Mouse (Mus musculus): ENCODE measurements around the gene Kif21b. TPM values are rescaled to one million over a fixed set of nuclear protein-coding genes. Genes with fewer than 3 reads are reported as not detected.
A peak's percentile ranks its signal among the peaks of the same experiment; 100 is the strongest.

The Kif21b gene
- total RNA-seq, 2 experiments from 2014 or later = 182 to 199 TPM

DNA sequence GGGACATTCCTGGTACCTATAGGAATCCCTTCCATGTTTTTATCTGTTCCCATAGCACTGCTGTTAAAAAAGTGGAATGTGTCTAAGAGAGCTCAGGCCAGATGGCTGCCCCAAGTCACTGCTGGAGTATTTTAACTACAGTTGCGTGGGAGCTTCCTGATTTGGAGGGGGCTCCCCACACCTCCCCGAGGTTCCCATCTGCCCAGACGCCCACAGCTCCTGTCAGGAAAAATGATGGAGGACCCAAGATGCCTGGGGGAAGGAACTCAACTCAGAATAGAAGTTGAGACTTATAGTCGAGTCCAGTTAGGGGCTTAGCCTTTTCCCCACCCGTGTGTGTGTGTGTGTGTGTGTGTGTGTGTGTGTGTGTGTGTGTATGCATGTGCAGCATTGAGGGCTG is 2.8 kb upstream of the Kif21b start:
- DNase-seq (ENCODE audit: low spot score in 2 of 2) = peak; percentile 49 to 59

- DNase-seq (ENCODE audit: low spot score in 2 of 2) = no peak
Observed at GRCm38 (mm10) chr1:136128944-136129589, 2.1 kb upstream of the Kif21b start.

DNA sequence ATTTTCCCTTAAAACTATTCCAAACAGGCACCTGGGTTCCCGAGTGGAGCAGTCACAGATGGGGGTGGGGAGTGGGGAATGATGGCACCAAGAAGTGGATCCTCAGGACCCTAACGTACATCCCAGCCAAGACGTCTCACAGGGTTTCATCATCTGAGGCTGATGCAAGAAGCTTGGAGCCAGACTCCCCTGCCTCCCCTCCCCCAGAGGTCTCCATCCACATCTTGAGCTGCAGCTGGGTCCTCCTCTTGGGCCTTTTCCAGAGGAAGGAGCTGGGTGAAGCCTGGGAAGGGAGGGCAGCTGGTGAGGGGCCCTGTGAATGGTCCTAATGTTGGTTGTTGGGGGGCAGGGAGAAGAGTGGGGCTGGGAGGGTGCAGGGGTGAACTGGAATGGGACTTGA is 1.1 kb upstream of the Kif21b start:
- DNase-seq (ENCODE audit: low spot score in 2 of 2) = no peak

DNA sequence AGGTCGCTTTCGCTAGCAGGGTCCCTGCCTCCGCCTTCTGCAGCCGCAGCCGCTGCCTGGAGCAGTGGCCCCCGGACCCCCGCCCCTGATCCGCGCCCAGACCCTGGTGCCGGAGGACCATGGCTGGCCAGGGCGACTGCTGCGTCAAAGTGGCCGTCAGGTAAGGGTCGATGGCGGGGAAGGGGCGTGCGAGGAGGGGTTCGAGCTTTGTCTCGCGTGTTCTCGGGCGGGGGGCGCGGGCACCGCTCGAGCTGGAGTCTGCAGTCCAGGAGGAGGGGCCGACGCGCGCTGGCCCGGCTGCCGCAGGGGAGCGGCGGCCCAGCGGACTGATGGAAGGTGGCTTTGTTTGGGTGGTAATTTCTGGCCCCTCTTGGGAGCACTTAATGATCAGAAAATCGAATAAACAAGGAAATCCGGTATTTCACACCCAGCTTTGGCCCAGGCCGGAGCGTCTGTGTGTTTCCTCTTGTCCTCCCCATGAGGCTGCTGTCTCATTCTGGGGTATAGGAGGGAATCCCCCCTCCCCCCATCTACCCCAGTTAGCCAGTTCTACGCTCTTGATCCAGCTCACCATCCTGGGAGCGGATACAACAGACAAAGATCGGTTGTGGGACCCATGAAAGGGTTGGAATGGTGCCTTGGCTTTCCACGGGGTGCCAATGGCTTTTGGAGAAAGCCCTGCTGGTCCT is 558 bp downstream of the Kif21b start:
- peak; percentile 55 to 71 for DNase-seq (ENCODE audit: low spot score in 2 of 2)

DNA sequence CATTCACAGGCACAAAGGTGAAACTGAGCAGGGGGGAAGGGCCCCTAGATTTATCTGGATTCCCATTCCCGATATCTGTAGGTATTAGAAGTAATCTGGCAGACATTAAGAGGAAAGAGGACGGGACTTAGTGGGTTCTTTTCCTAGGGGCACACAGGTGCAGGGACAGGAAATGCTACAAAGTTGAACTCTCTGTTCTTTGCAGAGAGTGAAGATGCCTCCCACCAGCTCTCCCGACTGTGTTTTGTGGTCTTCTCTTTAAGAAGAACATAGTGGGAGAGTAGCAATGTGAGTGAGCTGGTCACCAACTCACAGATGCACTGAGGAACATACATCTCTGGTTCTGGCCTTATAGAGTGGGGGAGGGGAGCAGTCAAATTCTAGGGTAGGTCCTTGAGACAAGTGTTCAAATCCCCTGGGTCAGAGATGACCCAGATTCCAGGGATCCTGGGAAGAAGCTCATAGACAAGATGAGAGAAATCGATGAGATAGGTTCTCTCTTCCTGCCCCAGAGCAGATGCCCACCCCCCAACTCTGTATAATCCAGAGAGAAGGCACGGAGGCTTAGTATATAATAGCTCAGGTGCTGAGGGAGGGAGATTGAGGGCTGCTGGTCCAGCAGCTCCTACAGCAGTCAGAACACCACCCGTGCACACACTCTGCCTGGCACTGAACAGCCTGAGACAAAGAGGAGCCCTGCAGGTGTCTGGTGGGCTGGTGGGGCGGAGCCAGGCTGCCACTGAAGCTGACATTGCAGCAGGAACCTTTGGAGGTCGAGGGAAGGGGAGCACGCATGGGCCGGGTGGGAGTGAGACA is 1.4 kb downstream of the Kif21b start:
- DNase-seq (ENCODE audit: low spot score in 2 of 2) = no peak

- DNase-seq (ENCODE audit: low spot score in 2 of 2) = no peak
Observed at GRCm38 (mm10) chr1:136133570-136134240, 2.5 kb downstream of the Kif21b start.

DNA sequence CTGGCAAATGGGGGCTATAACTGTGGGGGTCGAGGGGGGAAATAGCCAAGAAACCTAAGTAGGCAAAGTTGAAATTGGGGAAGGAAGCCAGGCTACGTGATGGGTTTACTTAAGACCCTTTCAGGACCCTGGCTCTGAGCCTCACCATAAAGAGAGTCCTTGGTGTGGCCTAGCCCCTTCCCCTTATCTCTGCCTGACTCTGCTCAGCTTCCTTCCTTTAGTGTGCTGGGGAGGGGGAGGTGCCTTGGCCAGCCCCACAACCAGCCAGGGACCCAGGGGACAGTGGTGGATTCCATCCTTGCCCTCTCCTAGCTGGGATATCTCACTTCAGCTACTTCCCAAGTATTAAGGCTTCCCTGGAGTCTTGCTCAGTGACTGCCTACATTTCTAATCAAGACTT is 3.4 kb downstream of the Kif21b start:
- no peak for DNase-seq (ENCODE audit: low spot score in 2 of 2)

GRCm38 (mm10) chr1:136135046-136135445 is 3.9 kb downstream of the Kif21b start:
- no peak for DNase-seq (ENCODE audit: low spot score in 2 of 2)

GRCm38 (mm10) chr1:136135777-136136444 is 4.7 kb downstream of the Kif21b start:
- no peak for DNase-seq (ENCODE audit: low spot score in 2 of 2)

DNA sequence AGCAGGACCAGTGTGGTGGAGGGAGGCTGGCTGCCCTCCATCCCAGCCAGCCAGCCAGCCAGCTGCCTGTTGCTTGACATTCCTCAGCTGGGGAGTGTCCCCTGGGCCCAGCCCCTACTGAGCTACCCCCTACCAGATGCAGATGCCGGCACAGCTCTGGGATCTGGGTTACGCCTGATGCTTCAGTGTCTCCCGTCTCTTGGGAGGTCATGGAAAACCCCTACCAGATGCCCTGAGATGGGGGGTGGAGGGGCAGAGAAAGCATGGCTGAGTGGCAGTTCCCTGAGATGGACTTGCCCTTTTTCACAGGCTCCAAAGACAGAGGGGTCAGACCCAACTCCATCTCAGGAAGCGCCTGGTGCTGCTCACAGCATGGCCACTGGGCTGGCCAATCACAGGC is 5.4 kb downstream of the Kif21b start:
- no peak for DNase-seq (ENCODE audit: low spot score in 2 of 2)

DNA sequence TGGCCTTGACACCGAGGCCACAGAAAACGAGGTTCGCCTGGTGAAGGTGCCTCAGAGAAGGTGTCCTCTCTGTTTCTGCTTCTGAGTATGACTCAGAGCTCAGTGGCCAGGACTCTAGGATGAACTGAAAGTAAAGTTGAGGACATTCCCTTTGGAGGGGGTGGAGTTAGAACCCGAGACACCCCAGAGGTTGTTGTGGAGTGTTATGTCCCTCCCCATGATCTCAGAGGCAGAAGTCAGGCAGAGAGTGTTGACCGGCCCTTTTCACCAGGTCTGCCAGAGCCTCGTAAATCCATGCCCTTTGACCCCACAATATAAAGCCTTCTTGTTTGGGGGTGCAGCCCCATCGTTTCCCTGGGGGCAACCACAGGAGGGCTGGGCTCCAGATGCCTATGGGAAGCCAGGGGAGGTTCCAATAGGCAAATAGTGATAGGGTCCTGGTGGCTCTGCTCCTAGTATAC is 5.9 kb downstream of the Kif21b start:
- no peak for DNase-seq (ENCODE audit: low spot score in 2 of 2)

- DNase-seq (ENCODE audit: low spot score in 2 of 2) = peak; percentile 63 to 65
Observed at GRCm38 (mm10) chr1:136137575-136137974, 6.4 kb downstream of the Kif21b start.

DNA sequence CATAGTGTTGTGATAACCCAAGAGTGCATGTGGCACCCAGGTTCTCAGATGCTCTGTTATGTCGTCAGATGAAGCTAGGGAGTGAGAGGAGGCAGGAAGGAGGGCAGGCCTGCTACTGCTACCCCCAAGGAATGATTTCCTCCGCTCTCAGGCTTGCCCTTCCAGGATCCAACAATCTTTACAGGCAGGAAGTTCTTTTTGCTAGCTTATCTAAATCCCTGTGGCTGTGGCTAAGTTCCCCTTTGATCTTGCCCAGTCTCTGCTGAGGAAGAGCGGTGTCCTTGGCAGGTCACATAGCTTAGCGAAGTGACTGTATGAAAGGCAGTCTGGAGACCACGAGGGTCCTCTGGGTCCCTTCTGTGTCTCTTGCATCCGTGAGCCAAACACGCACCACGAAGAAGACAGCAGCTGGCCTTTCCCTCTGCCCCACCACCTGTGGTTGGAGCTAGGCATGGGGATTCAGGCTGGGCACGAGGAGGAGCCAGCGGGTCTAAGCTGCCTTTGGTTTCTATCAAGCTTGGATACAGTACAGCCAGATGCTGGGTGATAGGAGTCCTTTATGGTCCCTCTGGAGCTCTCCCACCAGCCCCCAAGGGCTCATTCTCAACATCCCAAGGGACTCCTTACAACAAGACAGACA is 7.1 kb downstream of the Kif21b start:
- no peak for DNase-seq (ENCODE audit: low spot score in 2 of 2)

GRCm38 (mm10) chr1:136139990-136140640 is 8.9 kb downstream of the Kif21b start:
- DNase-seq (ENCODE audit: low spot score in 2 of 2) = peak; percentile 79 to 85

DNA sequence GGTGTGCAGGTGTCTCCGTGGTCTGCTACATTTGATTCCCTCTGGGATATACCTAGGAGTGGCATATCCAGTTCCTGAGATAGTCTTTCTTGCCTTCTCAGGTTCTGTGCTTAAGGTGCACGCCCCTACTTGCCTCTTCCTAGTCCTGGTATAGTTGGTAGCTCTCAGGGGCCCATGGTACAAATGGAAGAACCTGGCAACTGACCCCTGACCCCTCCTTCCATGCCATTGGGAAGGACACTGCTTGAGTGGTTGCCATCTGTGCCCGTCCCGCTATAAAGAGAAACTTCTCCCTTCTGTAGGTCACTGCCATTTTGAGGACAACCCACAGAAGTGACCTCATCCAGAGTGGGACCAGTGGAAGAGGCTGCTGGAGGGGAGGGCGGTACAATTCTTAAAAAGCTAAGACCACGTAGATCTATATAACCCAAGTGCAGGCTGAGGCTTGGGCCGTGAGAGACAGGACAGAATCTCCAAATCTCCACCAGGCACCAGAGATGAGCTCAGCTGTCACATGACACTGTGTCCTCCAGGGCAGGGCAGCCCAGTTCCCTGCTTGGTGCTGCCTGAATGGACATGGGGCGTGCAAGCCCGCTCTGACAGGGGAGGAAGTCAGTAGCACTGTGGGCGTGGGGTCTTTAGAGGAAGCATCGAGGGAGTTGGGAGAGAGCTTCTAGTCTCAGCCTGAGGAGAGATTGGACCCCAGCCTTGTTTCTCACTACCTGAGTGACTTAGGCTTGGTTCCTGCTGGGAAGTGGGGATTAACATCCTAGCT is 10.2 kb downstream of the Kif21b start:
- no peak for DNase-seq (ENCODE audit: low spot score in 2 of 2)

DNA sequence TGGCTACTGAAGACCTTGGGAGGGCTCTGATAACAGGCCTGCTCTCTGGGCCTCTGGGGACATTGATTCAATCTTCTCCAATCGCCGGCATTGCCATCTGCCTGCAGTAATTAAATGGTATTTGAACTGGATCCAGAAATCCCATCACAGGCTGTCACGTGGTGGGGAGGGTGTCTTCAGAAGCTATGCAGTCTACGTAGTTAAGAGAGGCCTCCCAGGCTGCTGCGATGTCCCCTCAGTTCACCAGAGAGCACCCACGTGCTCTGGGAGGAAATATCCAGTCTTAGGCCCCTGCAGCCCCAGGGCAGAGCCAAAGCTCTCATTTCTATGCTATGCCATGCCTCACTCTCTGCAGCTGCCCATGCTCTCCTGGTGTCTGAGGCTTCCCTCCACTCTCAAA is 11.1 kb downstream of the Kif21b start:
- peak; percentile 50 to 56 for DNase-seq (ENCODE audit: low spot score in 2 of 2)

GRCm38 (mm10) chr1:136143514-136143913 is 12.3 kb downstream of the Kif21b start:
- peak in 1 of 2 experiments; percentile 60 for DNase-seq (ENCODE audit: low spot score in 2 of 2)

GRCm38 (mm10) chr1:136149702-136150101 is 18.5 kb downstream of the Kif21b start:
- no peak for DNase-seq (ENCODE audit: low spot score in 2 of 2)

- no peak for DNase-seq (ENCODE audit: low spot score in 2 of 2)
Observed at GRCm38 (mm10) chr1:136151371-136151770, 20.2 kb downstream of the Kif21b start.
